Mouse (Mus musculus) MEL (cell line): ENCODE data around the gene Exoc3l.

Source experiments
- CHD2 ChIP-seq: IDR thresholded peaks from 2 replicates; pipeline ENCODE4 v1.6.1; 2011; ENCODE audit warnings: low read length, improper control_type of control experiment
- CTCF ChIP-seq, 3 experiments: IDR thresholded peaks in 2 of 3; conservative IDR thresholded peaks in 1 of 3; 2 replicates each; pipeline ENCODE4 v1.5.1; 2011 to 2012; ENCODE audit warnings: low read length in 3 of 3, low read depth in 2 of 3, mild to moderate bottlenecking in 2 of 3, improper control_type of control experiment in 1 of 3, inconsistent platforms in 1 of 3, mixed read lengths in 1 of 3, moderate library complexity in 1 of 3; ENCODE audit not compliant: control insufficient read depth in 1 of 3, insufficient read depth in 1 of 3, poor library complexity in 1 of 3, severe bottlenecking in 1 of 3
- GATA1 ChIP-seq: IDR thresholded peaks from 2 replicates; pipeline ENCODE4 v1.6.1; 2011; ENCODE audit warnings: low read depth, low read length, improper control_type of control experiment
- MAFK ChIP-seq: IDR thresholded peaks from 2 replicates; pipeline ENCODE4 v1.6.1; 2011; ENCODE audit warnings: low read depth, mild to moderate bottlenecking, low read length, improper control_type of control experiment, borderline replicate concordance
- MAX ChIP-seq: IDR thresholded peaks from 2 replicates; pipeline ENCODE4 v1.6.1; 2011; ENCODE audit warnings: low read length, improper control_type of control experiment
- MAZ ChIP-seq: IDR thresholded peaks from 2 replicates; pipeline ENCODE4 v1.6.1; 2012; ENCODE audit warnings: low read depth, mild to moderate bottlenecking, inconsistent platforms, low read length, improper control_type of control experiment
- MEF2A ChIP-seq: IDR thresholded peaks from 2 replicates; pipeline ENCODE4 v1.6.1; 2014; ENCODE audit warnings: low read depth, mild to moderate bottlenecking, inconsistent platforms, low read length, improper control_type of control experiment; ENCODE audit not compliant: poor library complexity, insufficient replicate concordance, severe bottlenecking; ENCODE audit errors: extremely low read depth
- NELFE ChIP-seq: IDR thresholded peaks from 2 replicates; pipeline ENCODE4 v1.6.1; 2011; ENCODE audit warnings: low read depth, low read length, improper control_type of control experiment
- POLR2A ChIP-seq, 2 experiments: IDR thresholded peaks; 2 replicates each; pipeline ENCODE4 v1.6.1; 2011 to 2012; ENCODE audit warnings: low read length in 2 of 2, mild to moderate bottlenecking in 2 of 2, control low read depth in 1 of 2, improper control_type of control experiment in 1 of 2, low read depth in 1 of 2, moderate library complexity in 1 of 2; ENCODE audit not compliant: control insufficient read depth in 1 of 2, insufficient read depth in 1 of 2, poor library complexity in 1 of 2
- POLR2AphosphoS2 ChIP-seq: IDR thresholded peaks from 2 replicates; pipeline ENCODE4 v1.6.1; 2011; ENCODE audit warnings: low read length, improper control_type of control experiment
- ZNF384 ChIP-seq: IDR thresholded peaks from 2 replicates; pipeline ENCODE4 v1.6.1; 2012; ENCODE audit warnings: low read depth, mild to moderate bottlenecking, inconsistent platforms, low read length, improper control_type of control experiment

GRCm38 (mm10) chr8:105266775-105267174, 29.1 kb downstream of the Exoc3l start:
- no peak for TF ChIP-seq CTCF (IDR thresholded peaks at IDR 0.05 in 2 of 3, conservative IDR thresholded peaks at IDR 0.05 in 1 of 3; ENCODE audit: control insufficient read depth in 1 of 3, insufficient read depth in 1 of 3, low read depth in 2 of 3, low read length in 3 of 3, poor library complexity in 1 of 3, severe bottlenecking in 1 of 3)
- no peak for TF ChIP-seq CHD2
- TF ChIP-seq MEF2A: no peak
- no peak for TF ChIP-seq POLR2AphosphoS2
- TF ChIP-seq POLR2A (IDR thresholded peaks at IDR 0.05; ENCODE audit: control insufficient read depth in 1 of 2, insufficient read depth in 1 of 2, low read depth in 1 of 2, low read length in 2 of 2, poor library complexity in 1 of 2): no peak
- TF ChIP-seq MAZ: peak; percentile 62; the same call in 1 of the 2 replicates
- TF ChIP-seq MAX: no peak
- TF ChIP-seq GATA1: no peak
- no peak for TF ChIP-seq MAFK
- TF ChIP-seq NELFE: no peak
- TF ChIP-seq ZNF384: no peak
